In the genomic region with DNA sequence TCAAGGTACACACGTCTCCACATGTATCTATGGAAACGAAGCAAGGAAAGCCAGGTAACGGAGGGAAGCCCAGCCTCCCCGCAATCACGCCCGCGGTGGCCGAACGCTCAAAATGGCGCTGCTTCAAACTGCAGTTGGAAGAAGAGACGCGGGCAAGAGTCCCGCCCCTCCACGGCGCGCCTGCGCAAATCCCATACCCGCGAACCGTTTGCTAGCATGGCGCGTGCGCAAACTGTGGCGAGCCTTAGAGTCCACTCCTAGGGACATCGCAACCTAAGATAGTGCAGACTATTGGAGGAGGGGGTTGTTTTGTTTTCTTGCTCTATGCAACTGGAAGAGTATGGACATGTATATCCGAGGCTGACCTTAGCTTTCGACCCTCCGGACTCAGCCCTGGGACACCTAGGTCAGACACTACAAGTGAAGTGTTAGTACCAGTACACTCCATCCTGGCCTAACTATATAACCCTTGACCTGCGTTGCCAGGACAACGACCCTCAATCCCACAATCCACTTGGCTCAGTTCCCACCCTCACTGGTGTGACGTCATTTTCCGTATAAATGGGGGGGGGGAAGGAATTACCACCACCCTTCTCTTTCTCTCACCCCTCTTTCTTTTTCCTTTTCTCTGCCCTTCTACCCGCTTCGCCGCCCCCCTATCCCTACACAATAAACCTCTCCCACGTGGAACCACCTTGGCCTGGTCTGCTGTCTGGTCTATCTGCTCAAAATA, we compare ENCODE assay signal across 1 mouse cellular context.
TF ChIP-seq lines count a peak whose summit lies in the region.

Pspc1 (minus strand) TSS at position 117 of the 733 bp plus-strand sequence.

TF ChIP-seq in CH12.LX, 34 proteins besides CTCF, POLR2A, EP300 and RAD21 (continued from another document):
- peak; percentile 32; the same call in 1 of the 2 replicates for TF ChIP-seq JUN (IDR thresholded peaks at IDR 0.05; ENCODE audit: insufficient read depth, low read depth, low read length)
- TF ChIP-seq MAX (IDR thresholded peaks at IDR 0.05; ENCODE audit: low read length), result peak; percentile 46; the same call in 1 of the 2 replicates
- TF ChIP-seq ZKSCAN1 (IDR thresholded peaks at IDR 0.05; ENCODE audit: borderline replicate concordance, low read depth, low read length), result no peak
- no peak for TF ChIP-seq SMC3 (IDR thresholded peaks at IDR 0.05; ENCODE audit: low read depth, low read length)
- no peak for TF ChIP-seq UBTF (IDR thresholded peaks at IDR 0.05; ENCODE audit: low read depth, low read length)
- peak; percentile 68 for TF ChIP-seq MYC (IDR thresholded peaks at IDR 0.05; ENCODE audit: low read depth, low read length)
- TF ChIP-seq NELFE (IDR thresholded peaks at IDR 0.05; ENCODE audit: low read depth, low read length), result peak; percentile 94
- TF ChIP-seq ZNF384 (IDR thresholded peaks at IDR 0.05; ENCODE audit: low read depth, low read length), result no peak
- TF ChIP-seq MEF2A (IDR thresholded peaks at IDR 0.05; ENCODE audit: borderline replicate concordance, low read depth, low read length), result no peak; the same call in 1 of the 2 replicates
- TF ChIP-seq SIN3A (IDR thresholded peaks at IDR 0.05; ENCODE audit: low read length), result peak; percentile 38; the same call in 1 of the 2 replicates
- peak; percentile 40; the same call in 1 of the 2 replicates for TF ChIP-seq ELF1 (IDR thresholded peaks at IDR 0.05; ENCODE audit: low read depth, low read length)
- TF ChIP-seq USF2 (conservative IDR thresholded peaks at IDR 0.05; ENCODE audit: low read depth, low read length), result no peak
- no peak for TF ChIP-seq BHLHE40 (IDR thresholded peaks at IDR 0.05; ENCODE audit: low read depth, low read length)
- peak; percentile 82; the same call in 1 of the 2 replicates for TF ChIP-seq TCF12 (IDR thresholded peaks at IDR 0.05; ENCODE audit: low read depth, low read length)
- peak; percentile 97 for TF ChIP-seq TBP (conservative IDR thresholded peaks at IDR 0.05; ENCODE audit: low read depth, low read length)
- TF ChIP-seq USF1 (IDR thresholded peaks at IDR 0.05; ENCODE audit: low read depth, low read length), result no peak
- peak; percentile 79 for TF ChIP-seq CHD2 (IDR thresholded peaks at IDR 0.05; ENCODE audit: low read length)
- no peak for TF ChIP-seq CHD1 (IDR thresholded peaks at IDR 0.05; ENCODE audit: low read depth, low read length)
